Mouse (Mus musculus): ENCODE data around the gene Eras.
"Not testable (repeated sequence)": the region's sequence is repeated elsewhere in the genome, so short reads cannot be mapped to it uniquely, and the experiment has no call there.

Eras gene

GRCm38 (mm10) chrX:7910473-7910872, 17.9 kb downstream of the Eras start:
- DNase-seq (ENCODE audit: low spot score): no peak

GRCm38 (mm10) chrX:7909242-7909641, 19.2 kb downstream of the Eras start, which contains the start of gene Gm10490:
TSS of gene Gm10490 (plus strand) at chrX:7909542.
- DNase-seq (ENCODE audit: low spot score): not testable (repeated sequence)

- DNase-seq (ENCODE audit: low spot score): no peak
These were observed 20.7 kb downstream of the Eras start, which contains the start of gene Gm10491 for GRCm38 (mm10) chrX:7907735-7908134. TSS of gene Gm10491 (minus strand) at chrX:7907835.

- DNase-seq (ENCODE audit: low spot score): no peak
These were observed 24.0 kb downstream of the Eras start for GRCm38 (mm10) chrX:7904441-7904840.

- peak; percentile 87 for DNase-seq (ENCODE audit: low spot score)
These were observed 29.2 kb downstream of the Eras start, which contains the start of the genes Pqbp1 and Timm17b for GRCm38 (mm10) chrX:7898880-7899874. TSS of gene Pqbp1 (minus strand) at chrX:7899269. TSS of gene Timm17b (plus strand) at chrX:7899357.

- no peak for DNase-seq (ENCODE audit: low spot score)
These were observed 30.2 kb downstream of the Eras start for GRCm38 (mm10) chrX:7898211-7898610.

GRCm38 (mm10) chrX:7883841-7884567, 44.4 kb downstream of the Eras start, which contains the start of gene Slc35a2:
TSS of gene Slc35a2 (plus strand) at chrX:7884028.
- DNase-seq (ENCODE audit: low spot score): peak; percentile 73

GRCm38 (mm10) chrX:7879819-7880218, 48.6 kb downstream of the Eras start:
- DNase-seq (ENCODE audit: low spot score): peak; percentile 42

GRCm38 (mm10) chrX:7878495-7878894, 49.9 kb downstream of the Eras start:
- DNase-seq (ENCODE audit: low spot score): no peak

GRCm38 (mm10) chrX:7878007-7878419, 50.4 kb downstream of the Eras start, which contains the start of gene Pim2:
TSS of gene Pim2 (plus strand) at chrX:7878262.
- DNase-seq (ENCODE audit: low spot score): peak; percentile 73
